In genomic region chr10:43706001-43706988, GRCm38 (mm10) we compare ENCODE assay signal across 10 mouse cellular contexts.
DNase-seq lines count a peak whose midpoint lies in the region; ATAC-seq lines count a peak whose summit lies in the region.
"Had no signal": no experiment of that assay in that cellular context is flagged by ENCODE, and none has a peak within 500 bp of the region (broad histone marks: within the 10 kb centered on the region; RNA-seq: fewer than 3 reads in every experiment).

No protein-coding gene starts in this region.

- no peak for DNase-seq in heart, embryonic 10.5 days (ENCODE audit: low spot score)
- no peak for DNase-seq in heart, postnatal 10 days
- peak; percentile 54 for DNase-seq in B cell, adult 2 months
- DNase-seq in cerebellum, adult 11-12 months = no peak
- DNase-seq in layer of hippocampus, postnatal 10 days (ENCODE audit: low spot score in 2 of 2) = no peak
- no peak for DNase-seq in right cerebral cortex, adult 2 months (ENCODE audit: low spot score in 2 of 2)
- DNase-seq: cerebellum, adult 9-11 months had no signal

- H3K4me3 ChIP-seq in heart, embryonic 10.5 days = peak overlapping the region; percentile 32; the same call in 1 of the 2 replicates
- H3K4me3 ChIP-seq: neural tube, embryonic 13.5 days had no signal

- 50% methylated on average over 17 of the region's 17 CpGs for WGBS in heart, embryonic 10.5 days

- peak; percentile 23 for ATAC-seq in granulocyte monocyte progenitor cell, adult 5-6 weeks (replicated peaks; ENCODE audit: poor library complexity, severe bottlenecking)
- ATAC-seq in megakaryocyte, adult 5-6 weeks (ENCODE audit: poor library complexity, severe bottlenecking) = peak; percentile 10; the same call in 1 of the 2 replicates

- H3K27me3 ChIP-seq in heart, embryonic 10.5 days (ENCODE audit: insufficient read depth, poor library complexity, severe bottlenecking) = peaks cover 4% of the 10 kb centered on the region; the same call in 1 of the 2 replicates
- H3K27me3 ChIP-seq: neural tube, embryonic 13.5 days had no signal

- no peaks in the 10 kb centered on the region for H3K9me3 ChIP-seq in heart, embryonic 10.5 days
- H3K9me3 ChIP-seq: neural tube, embryonic 13.5 days had no signal

- H3K4me1 ChIP-seq in heart, embryonic 10.5 days = peaks cover 15% of the 10 kb centered on the region
- H3K4me1 ChIP-seq: neural tube, embryonic 13.5 days had no signal

- no peak overlapping the region for H3K27ac ChIP-seq in heart, embryonic 10.5 days
- H3K27ac ChIP-seq: neural tube, embryonic 13.5 days had no signal

- no peaks in the 10 kb centered on the region for H3K36me3 ChIP-seq in heart, embryonic 10.5 days
- H3K36me3 ChIP-seq: neural tube, embryonic 13.5 days had no signal

- intact Hi-C loops in heart, postnatal 10 days (cut with DNase I) = no loop called here

Comparison
In these comparisons a context has a peak if more than half of its experiments do, and no peak if none do; other contexts are left out.
1. DNase-seq: peak in B cell, adult 2 months (2 of 2); none in heart, embryonic 10.5 days (single experiment), heart, postnatal 10 days (0 of 2), cerebellum, adult 11-12 months (single experiment), layer of hippocampus, postnatal 10 days (0 of 2) and right cerebral cortex, adult 2 months (0 of 2).